Mouse (Mus musculus): ENCODE results near the gene Smg7.
A peak's percentile ranks its signal among the peaks of the same experiment; 100 is the strongest.
"Not testable (repeated sequence)": the region's sequence is repeated elsewhere in the genome, so short reads cannot be mapped to it uniquely, and the experiment has no call there.

The Smg7 gene

GRCm38 (mm10) chr1:152901765-152902664, at the start of gene Smg7:
Smg7 (minus strand) TSS chr1:152902646.
- peak; percentile 83 for DNase-seq

GRCm38 (mm10) chr1:152942977-152943376, 40.5 kb upstream of the Smg7 start:
- DNase-seq = no peak

- DNase-seq = peak; percentile 75
Measured at GRCm38 (mm10) chr1:152936365-152936764, 33.9 kb upstream of the Smg7 start.

GRCm38 (mm10) chr1:152935476-152935875, 33.0 kb upstream of the Smg7 start:
- DNase-seq = peak; percentile 68

- DNase-seq = no peak
Measured at GRCm38 (mm10) chr1:152933962-152934361, 31.5 kb upstream of the Smg7 start.

GRCm38 (mm10) chr1:152921786-152922185, 19.3 kb upstream of the Smg7 start:
- DNase-seq = no peak

GRCm38 (mm10) chr1:152917626-152918025, 15.2 kb upstream of the Smg7 start:
- no peak for DNase-seq

- DNase-seq = no peak
Measured at GRCm38 (mm10) chr1:152916936-152917335, 14.5 kb upstream of the Smg7 start.

GRCm38 (mm10) chr1:152915766-152916165, 13.3 kb upstream of the Smg7 start:
- no peak for DNase-seq

GRCm38 (mm10) chr1:152913483-152914460, 11.3 kb upstream of the Smg7 start:
- DNase-seq = peak; percentile 51

GRCm38 (mm10) chr1:152904469-152904868, 2.0 kb upstream of the Smg7 start:
- DNase-seq = peak; percentile 91

- no peak for DNase-seq
Measured at GRCm38 (mm10) chr1:152903591-152904135, 1.2 kb upstream of the Smg7 start.

- peak; percentile 99 for DNase-seq
Measured at GRCm38 (mm10) chr1:152902665-152903516, 445 bp upstream of the Smg7 start.

- DNase-seq = no peak
Measured at GRCm38 (mm10) chr1:152901419-152901764, 1.1 kb downstream of the Smg7 start.

GRCm38 (mm10) chr1:152888086-152888485, 14.4 kb downstream of the Smg7 start:
- not testable (repeated sequence) for DNase-seq

- DNase-seq = no peak
Measured at GRCm38 (mm10) chr1:152871031-152871430, 31.4 kb downstream of the Smg7 start.

GRCm38 (mm10) chr1:152869901-152870300, 32.5 kb downstream of the Smg7 start:
- DNase-seq = no peak

- no peak for DNase-seq
Measured at GRCm38 (mm10) chr1:152846856-152847255, 55.6 kb downstream of the Smg7 start.

GRCm38 (mm10) chr1:152845211-152845730, 57.2 kb downstream of the Smg7 start:
- no peak for DNase-seq

GRCm38 (mm10) chr1:152844634-152845033, 57.8 kb downstream of the Smg7 start:
- DNase-seq = no peak

- no peak for DNase-seq
Measured at GRCm38 (mm10) chr1:152841057-152841456, 61.4 kb downstream of the Smg7 start.

- no peak for DNase-seq
Measured at GRCm38 (mm10) chr1:152840343-152840742, 62.1 kb downstream of the Smg7 start.

All from retina, postnatal 1 day (tissue).